Mouse (Mus musculus) bone marrow macrophage, adult 2 months (primary cell): ENCODE results near the gene Kctd11.

Experiments used
- CTCF ChIP-seq: IDR thresholded peaks from 2 replicates; pipeline ENCODE4 v1.5.1; 2012; ENCODE audit warnings: low read depth, mild to moderate bottlenecking, low read length, moderate library complexity
- POLR2A ChIP-seq: IDR thresholded peaks from 2 replicates; pipeline ENCODE4 v1.6.1; 2012; ENCODE audit warnings: mild to moderate bottlenecking, low read depth, low read length, borderline replicate concordance

DNA sequence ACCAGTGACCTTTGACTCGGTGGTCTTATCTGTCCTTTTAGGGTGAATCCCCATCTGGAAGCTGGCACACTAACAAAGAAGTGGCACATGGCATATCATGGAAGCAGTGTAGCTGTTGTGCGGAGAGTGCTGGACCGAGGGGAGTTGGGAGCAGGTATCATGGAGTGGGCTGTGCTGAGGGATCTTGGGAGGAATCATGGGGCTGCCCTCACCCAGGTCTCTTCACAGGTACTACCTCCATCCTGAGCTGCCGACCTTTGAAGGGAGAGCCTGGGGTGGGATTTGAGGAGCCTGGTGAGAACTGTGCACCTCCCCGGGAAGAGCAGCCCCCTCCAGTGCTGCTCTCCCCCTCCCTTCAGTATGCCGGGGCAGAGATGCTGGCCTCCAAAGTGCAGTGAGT is 30.5 kb upstream of the Kctd11 start:
- no peak for TF ChIP-seq CTCF
- no peak for TF ChIP-seq POLR2A
